Mouse (Mus musculus): Measurements from ENCODE around the gene Plch2. TPM values are rescaled to one million over a fixed set of nuclear protein-coding genes. Genes with fewer than 3 reads are reported as not detected.

Plch2 gene
- total and polyA plus RNA-seq, 3 experiments = 0.85 to 1.1 TPM; not detected in 1

GRCm38 (mm10) chr4:155075137-155075536 lies 18.6 kb upstream of the Plch2 start:
- H3K9me3 ChIP-seq (replicated peaks; ENCODE audit: insufficient read depth, low read length) = no peaks in the 10 kb centered on the region
- DNase-seq (ENCODE audit: low read depth, low spot score) = no peak
- no peak overlapping the region for H3K9ac ChIP-seq (ENCODE audit: control insufficient read depth, low read depth, low read length, poor library complexity, severe bottlenecking)
- H3K4me3 ChIP-seq (ENCODE audit: control insufficient read depth in 1 of 2, insufficient read depth in 1 of 2, low read depth in 2 of 2, low read length in 2 of 2) = no peak overlapping the region
- H3K27ac ChIP-seq (ENCODE audit: control insufficient read depth, low read depth, low read length) = no peak overlapping the region
- no peaks in the 10 kb centered on the region for H3K4me1 ChIP-seq (ENCODE audit: control insufficient read depth in 1 of 2, insufficient read depth in 2 of 2, low read length in 2 of 2)
- H3K27me3 ChIP-seq (ENCODE audit: control insufficient read depth in 1 of 2, insufficient read depth in 2 of 2, low read length in 2 of 2) = no peaks in the 10 kb centered on the region
- peaks cover 0 to 24% of the 10 kb centered on the region in 2 experiments; a peak in 2 of 4 replicates for H3K36me3 ChIP-seq (ENCODE audit: control insufficient read depth in 1 of 2, insufficient read depth in 2 of 2, low read length in 2 of 2)
- H3K79me2 ChIP-seq (ENCODE audit: control insufficient read depth, insufficient read depth, low read length, poor library complexity) = peaks cover 3% of the 10 kb centered on the region; the same call in 1 of the 2 replicates
- TF ChIP-seq CHD2 (IDR thresholded peaks at IDR 0.05; ENCODE audit: low read length) = no peak
- TF ChIP-seq MAX (IDR thresholded peaks at IDR 0.05; ENCODE audit: low read length) = no peak
- no peak for TF ChIP-seq TAL1 (IDR thresholded peaks at IDR 0.05; ENCODE audit: low read length)
- no peak for TF ChIP-seq MYB (IDR thresholded peaks at IDR 0.05; ENCODE audit: low read depth, low read length)
- TF ChIP-seq UBTF (IDR thresholded peaks at IDR 0.05; ENCODE audit: borderline replicate concordance, insufficient read depth, low read depth, low read length) = no peak
- no peak for TF ChIP-seq MEF2A (IDR thresholded peaks at IDR 0.05; ENCODE audit: extremely low read depth, insufficient replicate concordance, low read depth, low read length, poor library complexity, severe bottlenecking)
- TF ChIP-seq ETS1 (IDR thresholded peaks at IDR 0.05; ENCODE audit: low read depth, low read length) = no peak

GRCm38 (mm10) chr4:155074418-155074817 lies 17.8 kb upstream of the Plch2 start:
- TF ChIP-seq RAD21 (IDR thresholded peaks at IDR 0.05; ENCODE audit: low read depth, low read length) = no peak
- TF ChIP-seq SIN3A (IDR thresholded peaks at IDR 0.05; ENCODE audit: low read length) = no peak
- TF ChIP-seq USF2 (IDR thresholded peaks at IDR 0.05; ENCODE audit: borderline replicate concordance in 1 of 2, insufficient read depth in 1 of 2, low read depth in 1 of 2, low read length in 2 of 2) = no peak
- no peak for TF ChIP-seq HCFC1 (IDR thresholded peaks at IDR 0.05; ENCODE audit: low read depth, low read length)
- no peak for TF ChIP-seq ZMIZ1 (IDR thresholded peaks at IDR 0.05; ENCODE audit: low read depth, low read length)
- TF ChIP-seq POLR2AphosphoS2 (IDR thresholded peaks at IDR 0.05; ENCODE audit: low read length) = no peak
- TF ChIP-seq BHLHE40 (IDR thresholded peaks at IDR 0.05; ENCODE audit: borderline replicate concordance, low read depth, low read length) = no peak
- TF ChIP-seq TAL1 (IDR thresholded peaks at IDR 0.05; ENCODE audit: low read length) = no peak
- no peak for TF ChIP-seq ZC3H11A (IDR thresholded peaks at IDR 0.05; ENCODE audit: low read depth, low read length)
- no peak for TF ChIP-seq E2F4 (IDR thresholded peaks at IDR 0.05; ENCODE audit: borderline replicate concordance, low read depth, low read length)
- DNase-seq (ENCODE audit: low read depth, low spot score) = no peak
- Histone ChIP-seq H3K4me1 (ENCODE audit: control insufficient read depth in 1 of 2, insufficient read depth in 2 of 2, low read length in 2 of 2) (no peaks in the 10 kb centered on the region), H3K36me3 (ENCODE audit: control insufficient read depth in 1 of 2, insufficient read depth in 2 of 2, low read length in 2 of 2) (peaks cover 2 to 23% of the 10 kb centered on the region in 2 experiments; a peak in 2 of 4 replicates), H3K4me3 (ENCODE audit: control insufficient read depth in 1 of 2, insufficient read depth in 1 of 2, low read depth in 2 of 2, low read length in 2 of 2) (no peak overlapping the region), H3K27me3 (ENCODE audit: control insufficient read depth in 1 of 2, insufficient read depth in 2 of 2, low read length in 2 of 2) (no peaks in the 10 kb centered on the region), H3K9ac (ENCODE audit: control insufficient read depth, low read depth, low read length, poor library complexity, severe bottlenecking) (no peak overlapping the region), H3K9me3 (replicated peaks; ENCODE audit: insufficient read depth, low read length) (no peaks in the 10 kb centered on the region), H3K27ac (ENCODE audit: control insufficient read depth, low read depth, low read length) (no peak overlapping the region), H3K79me2 (ENCODE audit: control insufficient read depth, insufficient read depth, low read length, poor library complexity) (peaks cover 3% of the 10 kb centered on the region; the same call in 1 of the 2 replicates)
